Mouse (Mus musculus) heart, embryonic 13.5 days (tissue): ENCODE data around the gene Ccnf. TPM values are rescaled to one million over a fixed set of nuclear protein-coding genes. Genes with fewer than 3 reads are reported as not detected.
A peak's percentile ranks its signal among the peaks of the same experiment; 100 is the strongest.

Source experiments
- ATAC-seq: fragments of 200-750 bp; cut with Nextera tagmentation; 2 replicates; pipeline ENCODE4 v1.8.0; 2017; ENCODE audit warnings: moderate TSS enrichment; ENCODE audit not compliant: insufficient number of reproducible peaks, low FRiP score, low TSS enrichment; ENCODE audit errors: extremely low read depth
- H3K27ac ChIP-seq: fragments of 300-500 bp; sonication (generic); replicated peaks from 2 replicates; pipeline ENCODE4 v1.5.1; 2015; ENCODE audit warnings: moderate library complexity, mild to moderate bottlenecking, inconsistent platforms
- H3K27me3 ChIP-seq: fragments of 300-500 bp; sonication (generic); replicated peaks from 2 replicates; pipeline ENCODE4 v1.6.1; 2015; ENCODE audit warnings: mild to moderate bottlenecking, inconsistent platforms
- H3K36me3 ChIP-seq: fragments of 300-500 bp; sonication (generic); 2 replicates; pipeline ENCODE4 v1.6.1; 2015; ENCODE audit warnings: mild to moderate bottlenecking, inconsistent platforms
- H3K4me1 ChIP-seq: fragments of 300-500 bp; sonication (generic); 2 replicates; pipeline ENCODE4 v1.6.1; 2015; ENCODE audit warnings: inconsistent platforms
- H3K4me2 ChIP-seq: fragments of 300-500 bp; sonication (generic); 2 replicates; pipeline ENCODE4 v1.6.1; 2015; ENCODE audit warnings: inconsistent platforms, mild to moderate bottlenecking, moderate library complexity
- H3K4me3 ChIP-seq: fragments of 300-500 bp; sonication (generic); 2 replicates; pipeline ENCODE4 v1.5.1; 2015; ENCODE audit warnings: moderate library complexity, mild to moderate bottlenecking, inconsistent platforms
- H3K9ac ChIP-seq: fragments of 300-500 bp; sonication (generic); 2 replicates; pipeline ENCODE4 v1.6.1; 2015; ENCODE audit warnings: inconsistent platforms, mild to moderate bottlenecking, moderate library complexity
- H3K9me3 ChIP-seq: fragments of 300-500 bp; sonication (generic); 2 replicates; pipeline ENCODE4 v1.6.1; 2016; ENCODE audit warnings: inconsistent platforms
- WGBS: fragments of 180-500 bp; shearing (Covaris S2); methylation state at CpG from one replicate; pipeline ENCODE4 v1.1.7; 2015; ENCODE audit warnings: mixed read lengths; 5-methylcytosine and 5-hydroxymethylcytosine counted together
- polyA plus RNA-seq: library from polyadenylated mRNA; unstranded; fragments of >200 nt; fragmentation: Nextera tagmentation; extraction: Ambion mirVana; gene quantifications from 2 replicates; pipeline ENCODE4 v1.2.1, GENCODE M21; 2015

Gene Ccnf
- polyA plus RNA-seq, 1 experiment from 2014 or later = 38.4 TPM

- no peak overlapping the region for H3K9ac ChIP-seq
- no peak overlapping the region for H3K4me3 ChIP-seq
- peaks cover 9% of the 10 kb centered on the region for H3K4me1 ChIP-seq
- WGBS = 84% methylated on average over 10 of the region's 10 CpGs
- ATAC-seq = no peak
- no peaks in the 10 kb centered on the region for H3K9me3 ChIP-seq
- H3K27ac ChIP-seq = no peak overlapping the region
- no peaks in the 10 kb centered on the region for H3K27me3 ChIP-seq
- peaks cover 74% of the 10 kb centered on the region for H3K36me3 ChIP-seq
- no peak overlapping the region for H3K4me2 ChIP-seq
Measured at GRCm38 (mm10) chr17:24224741-24225140, 26.5 kb downstream of the Ccnf start.

GRCm38 (mm10) chr17:24223513-24223912 lies 27.8 kb downstream of the Ccnf start:
- ATAC-seq = no peak
- peaks cover 62% of the 10 kb centered on the region for H3K36me3 ChIP-seq
- 88% methylated on average over 5 of the region's 5 CpGs for WGBS

GRCm38 (mm10) chr17:24222653-24223052 lies 28.6 kb downstream of the Ccnf start:
- Histone ChIP-seq H3K9ac (no peak overlapping the region), H3K27ac (no peak overlapping the region), H3K9me3 (no peaks in the 10 kb centered on the region), H3K27me3 (no peaks in the 10 kb centered on the region), H3K4me3 (no peak overlapping the region), H3K4me2 (no peak overlapping the region), H3K36me3 (peaks cover 62% of the 10 kb centered on the region), H3K4me1 (peaks cover 14% of the 10 kb centered on the region)
- ATAC-seq = no peak
- 75% methylated on average over 6 of the region's 6 CpGs for WGBS

More at GRCm38 (mm10) chr17:24223513-24223912, 27.8 kb downstream of the Ccnf start:
- Histone ChIP-seq H3K27ac (no peak overlapping the region), H3K4me1 (peaks cover 14% of the 10 kb centered on the region), H3K4me2 (no peak overlapping the region), H3K9me3 (no peaks in the 10 kb centered on the region), H3K4me3 (no peak overlapping the region), H3K27me3 (no peaks in the 10 kb centered on the region), H3K9ac (no peak overlapping the region)

- Histone ChIP-seq H3K27me3 (no peaks in the 10 kb centered on the region), H3K4me1 (peaks cover 14% of the 10 kb centered on the region), H3K27ac (peak within 1 kb of the TSS; percentile 73), H3K36me3 (peaks cover 62% of the 10 kb centered on the region), H3K4me2 (peak within 1 kb of the TSS; percentile 88), H3K9ac (peak within 1 kb of the TSS; percentile 91), H3K4me3 (peak within 1 kb of the TSS; percentile 89), H3K9me3 (no peaks in the 10 kb centered on the region)
- peak; percentile 82 for ATAC-seq
- 3% methylated on average over 41 of the region's 41 CpGs for WGBS
Measured at GRCm38 (mm10) chr17:24220435-24221411, 30.6 kb downstream of the Ccnf start, which contains the start of gene Tedc2. Tedc2 (minus strand) TSS chr17:24220851.

- Histone ChIP-seq H3K4me2 (no peak overlapping the region), H3K9me3 (no peaks in the 10 kb centered on the region), H3K4me3 (no peak overlapping the region), H3K27ac (no peak overlapping the region), H3K9ac (no peak overlapping the region), H3K4me1 (peaks cover 26% of the 10 kb centered on the region), H3K27me3 (peaks cover 8% of the 10 kb centered on the region), H3K36me3 (peaks cover 41% of the 10 kb centered on the region)
- WGBS = 66% methylated on average over 4 of the region's 4 CpGs
- no peak for ATAC-seq
Measured at GRCm38 (mm10) chr17:24216836-24217235, 34.4 kb downstream of the Ccnf start.

- Histone ChIP-seq H3K9me3 (no peaks in the 10 kb centered on the region), H3K27me3 (peaks cover 28% of the 10 kb centered on the region), H3K27ac (no peak overlapping the region), H3K4me3 (no peak overlapping the region), H3K4me2 (no peak overlapping the region), H3K9ac (no peak overlapping the region), H3K36me3 (peaks cover 37% of the 10 kb centered on the region), H3K4me1 (peaks cover 45% of the 10 kb centered on the region)
- ATAC-seq = no peak
- WGBS = 71% methylated on average over 6 of the region's 6 CpGs
Measured at GRCm38 (mm10) chr17:24213186-24213585, 38.1 kb downstream of the Ccnf start.

GRCm38 (mm10) chr17:24212441-24213018 lies 38.8 kb downstream of the Ccnf start:
- peaks cover 34% of the 10 kb centered on the region for H3K27me3 ChIP-seq
- H3K9ac ChIP-seq = peak overlapping the region; percentile 87; the same call in 1 of the 2 replicates
- no peak overlapping the region for H3K27ac ChIP-seq
- ATAC-seq = no peak
- H3K36me3 ChIP-seq = peaks cover 31% of the 10 kb centered on the region
- peak overlapping the region; percentile 55 for H3K4me3 ChIP-seq
- H3K9me3 ChIP-seq = no peaks in the 10 kb centered on the region
- peak overlapping the region; percentile 85 for H3K4me2 ChIP-seq
- peaks cover 51% of the 10 kb centered on the region for H3K4me1 ChIP-seq
- WGBS = 26% methylated on average over 5 of the region's 5 CpGs

GRCm38 (mm10) chr17:24211631-24212440 lies 39.4 kb downstream of the Ccnf start:
- H3K4me2 ChIP-seq = peak overlapping the region; percentile 85
- peaks cover 58% of the 10 kb centered on the region for H3K4me1 ChIP-seq
- peaks cover 24% of the 10 kb centered on the region for H3K36me3 ChIP-seq
- H3K27me3 ChIP-seq = peaks cover 41% of the 10 kb centered on the region
- peak overlapping the region; percentile 87 for H3K9ac ChIP-seq
- peak overlapping the region; percentile 55 for H3K4me3 ChIP-seq
- WGBS = 4% methylated on average over 37 of the region's 37 CpGs
- ATAC-seq = no peak
- H3K27ac ChIP-seq = peak overlapping the region; percentile 56
- H3K9me3 ChIP-seq = no peaks in the 10 kb centered on the region

GRCm38 (mm10) chr17:24210591-24210990 lies 40.7 kb downstream of the Ccnf start:
- ATAC-seq = no peak
- Histone ChIP-seq H3K4me1 (peaks cover 71% of the 10 kb centered on the region), H3K4me2 (peak overlapping the region; percentile 85; the same call in 1 of the 2 replicates), H3K4me3 (no peak overlapping the region), H3K27me3 (peaks cover 51% of the 10 kb centered on the region), H3K27ac (no peak overlapping the region), H3K36me3 (peaks cover 11% of the 10 kb centered on the region), H3K9ac (0 out of 2 replicates have a peak overlapping the region, but pooled peaks have one; percentile 35), H3K9me3 (no peaks in the 10 kb centered on the region)
- WGBS = 72% methylated on average over 3 of the region's 3 CpGs

- H3K27me3 ChIP-seq = peaks cover 51% of the 10 kb centered on the region
- peaks cover 73% of the 10 kb centered on the region for H3K4me1 ChIP-seq
- H3K4me2 ChIP-seq = peak overlapping the region; percentile 85
- no peak for ATAC-seq
- H3K4me3 ChIP-seq = 0 out of 2 replicates have a peak overlapping the region, but pooled peaks have one; percentile 73
- 74% methylated on average over 3 of the region's 3 CpGs for WGBS
- peak overlapping the region; percentile 67 for H3K27ac ChIP-seq
- H3K36me3 ChIP-seq = peaks cover 4% of the 10 kb centered on the region; the same call in 1 of the 2 replicates
- peak overlapping the region; percentile 83; the same call in 1 of the 2 replicates for H3K9ac ChIP-seq
- H3K9me3 ChIP-seq = no peaks in the 10 kb centered on the region
Measured at GRCm38 (mm10) chr17:24209916-24210240, 41.4 kb downstream of the Ccnf start.
